Mouse (Mus musculus) erythroblast, embryonic 14.5 days (primary cell): ENCODE data around the gene Gm5414.

Experiments
- GATA1 ChIP-seq: IDR thresholded peaks from 2 replicates; pipeline ENCODE4 v1.6.1; 2012; ENCODE audit warnings: low read length, inconsistent platforms, mixed read lengths
- TAL1 ChIP-seq: IDR thresholded peaks from 3 replicates; pipeline ENCODE4 v1.6.1; 2012; ENCODE audit warnings: low read length, inconsistent platforms, mixed read lengths

DNA sequence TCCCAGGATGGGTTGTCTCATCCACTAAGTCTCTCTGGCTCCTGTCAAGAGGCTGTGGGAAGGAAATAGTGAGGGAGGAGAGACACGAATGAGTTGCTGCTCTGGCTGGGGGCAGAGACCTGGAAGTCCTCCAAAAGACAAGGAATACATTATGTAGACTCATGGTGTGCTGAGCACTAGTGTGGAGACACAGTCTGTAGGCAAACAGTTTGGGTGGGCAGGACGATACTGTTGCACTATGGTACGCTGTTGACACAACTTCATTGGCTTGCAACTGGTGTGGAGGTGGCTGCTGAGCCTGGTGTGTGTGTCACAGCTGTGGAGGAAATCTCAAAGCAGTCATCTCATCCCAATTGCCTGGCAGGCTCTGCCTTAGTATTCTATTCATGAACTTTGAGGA is 46.3 kb downstream of the Gm5414 start:
- TF ChIP-seq GATA1, result no peak
- no peak for TF ChIP-seq TAL1
